Mouse (Mus musculus) spleen, adult 2 months (tissue): ENCODE measurements at regions not wholly inside any gene's neighbourhood (a gene's known extent, or its start where the extent isn't known, plus 50 kb on each side); places are given as distances from the start of the nearest gene placed in this dataset.

ENCODE experiments used
- DNase-seq, 2 experiments: peaks; one replicate each; pipeline versions ENCODE4 v3.0.0 to v3.0.0-alpha.2; 2012 to 2021; ENCODE audit warnings: low spot score in 2 of 2, low read depth in 1 of 2
- H3K27ac ChIP-seq: fragments of 200-500 bp; 2 replicates; pipeline ENCODE4 v1.5.1; 2012; ENCODE audit warnings: low read length, inconsistent platforms; ENCODE audit not compliant: insufficient read depth
- H3K27me3 ChIP-seq: fragments of 200-500 bp; 2 replicates; pipeline ENCODE4 v1.6.1; 2012; ENCODE audit warnings: mild to moderate bottlenecking, moderate library complexity, low read length, inconsistent platforms; ENCODE audit not compliant: control insufficient read depth, insufficient read depth
- H3K36me3 ChIP-seq: fragments of 200-500 bp; 2 replicates; pipeline ENCODE4 v1.6.1; 2012; ENCODE audit warnings: mild to moderate bottlenecking, low read length, inconsistent platforms; ENCODE audit not compliant: control insufficient read depth, insufficient read depth
- H3K4me1 ChIP-seq: fragments of 200-500 bp; 2 replicates; pipeline ENCODE4 v1.6.1; 2011; ENCODE audit warnings: inconsistent platforms; ENCODE audit not compliant: control insufficient read depth, insufficient read depth, insufficient read length
- H3K4me3 ChIP-seq: fragments of 200-500 bp; 2 replicates; pipeline ENCODE4 v1.5.1; 2011; ENCODE audit warnings: mild to moderate bottlenecking, inconsistent platforms; ENCODE audit not compliant: insufficient read depth, insufficient read length; ENCODE audit errors: extremely low read depth
- CTCF ChIP-seq: fragments of 200-500 bp; IDR thresholded peaks from 2 replicates; pipeline ENCODE4 v1.5.1; 2011; ENCODE audit warnings: mild to moderate bottlenecking, inconsistent platforms; ENCODE audit not compliant: insufficient read depth, insufficient read length, insufficient replicate concordance; ENCODE audit errors: extremely low read depth
- POLR2A ChIP-seq: fragments of 200-500 bp; IDR thresholded peaks from 2 replicates; pipeline ENCODE4 v1.6.1; 2011; ENCODE audit warnings: low read depth, low read length, inconsistent platforms
- WGBS: fragments of 180-500 bp; shearing (Covaris S2); methylation state at CpG from one replicate; pipeline ENCODE4 v1.1.7; 2018; 5-methylcytosine and 5-hydroxymethylcytosine counted together

DNA sequence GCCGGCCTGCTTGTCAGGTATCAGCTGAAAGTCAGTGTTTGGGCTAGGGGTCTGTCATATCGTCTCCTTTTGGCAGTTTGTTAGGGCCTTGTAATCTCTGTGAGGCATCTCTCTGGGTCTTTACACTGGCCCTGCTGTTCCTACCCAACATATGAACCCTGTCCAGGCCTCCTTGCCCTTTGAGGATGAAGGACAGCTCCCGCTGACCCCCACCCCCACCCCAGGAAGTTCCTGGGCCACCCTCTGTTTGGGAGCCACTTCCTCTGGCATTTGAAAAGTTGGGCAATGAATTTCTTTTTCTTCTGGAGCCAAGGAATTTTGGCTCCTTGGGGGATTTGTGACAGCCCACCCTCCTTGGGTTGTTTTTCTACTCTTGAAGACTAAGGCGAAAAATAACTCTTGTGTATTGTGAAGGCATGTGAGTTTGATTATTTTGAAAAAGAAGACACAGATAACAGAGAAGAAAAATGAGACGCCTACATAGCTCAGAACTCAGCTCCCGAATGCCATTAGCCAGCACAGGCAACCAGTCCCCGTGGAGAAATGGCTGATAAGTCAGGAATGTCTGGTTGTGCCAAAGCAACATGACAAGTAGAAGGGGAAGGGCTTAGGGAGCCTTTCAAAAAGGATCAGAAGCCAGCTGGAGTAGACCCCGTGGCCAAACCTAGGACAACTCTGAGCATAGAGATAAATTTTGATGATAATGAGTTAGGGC lies 249.5 kb downstream of the Gm49356 start:
- Histone ChIP-seq H3K27me3 (no peaks in the 10 kb centered on the region), H3K27ac (no peak overlapping the region), H3K36me3 (no peaks in the 10 kb centered on the region), H3K4me1 (no peaks in the 10 kb centered on the region), H3K4me3 (no peak overlapping the region)
- DNase-seq: no peak
- WGBS: 85% methylated on average over 8 of the region's 8 CpGs
- TF ChIP-seq CTCF: no peak
- no peak for TF ChIP-seq POLR2A

DNA sequence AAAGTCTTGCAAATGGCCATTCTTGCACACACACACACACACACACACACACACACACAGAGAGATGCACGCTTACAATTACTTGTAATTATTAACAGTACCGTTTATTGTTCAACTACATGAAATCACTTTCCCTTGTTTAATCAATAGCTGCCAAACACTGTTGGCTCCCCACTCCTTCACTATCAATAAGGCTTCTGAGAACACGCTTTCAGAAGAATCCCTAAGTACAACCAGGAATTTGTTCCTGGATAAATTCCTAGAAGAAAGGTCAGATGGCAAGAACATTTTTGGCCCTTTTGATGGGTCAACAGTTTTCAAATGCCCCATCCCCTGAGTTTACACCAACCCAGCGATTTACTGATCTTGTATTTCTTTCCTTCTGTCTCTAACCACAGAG lies 252.5 kb downstream of the Gm49356 start:
- no peak for TF ChIP-seq POLR2A
- no peak for TF ChIP-seq CTCF
- no peak overlapping the region for H3K4me3 ChIP-seq
- 84% methylated on average over 4 of the region's 4 CpGs for WGBS
- no peak overlapping the region for H3K27ac ChIP-seq
- peaks cover 5% of the 10 kb centered on the region; the same call in 1 of the 2 replicates for H3K4me1 ChIP-seq
- no peak for DNase-seq
- H3K27me3 ChIP-seq: no peaks in the 10 kb centered on the region
- H3K36me3 ChIP-seq: no peaks in the 10 kb centered on the region

DNA sequence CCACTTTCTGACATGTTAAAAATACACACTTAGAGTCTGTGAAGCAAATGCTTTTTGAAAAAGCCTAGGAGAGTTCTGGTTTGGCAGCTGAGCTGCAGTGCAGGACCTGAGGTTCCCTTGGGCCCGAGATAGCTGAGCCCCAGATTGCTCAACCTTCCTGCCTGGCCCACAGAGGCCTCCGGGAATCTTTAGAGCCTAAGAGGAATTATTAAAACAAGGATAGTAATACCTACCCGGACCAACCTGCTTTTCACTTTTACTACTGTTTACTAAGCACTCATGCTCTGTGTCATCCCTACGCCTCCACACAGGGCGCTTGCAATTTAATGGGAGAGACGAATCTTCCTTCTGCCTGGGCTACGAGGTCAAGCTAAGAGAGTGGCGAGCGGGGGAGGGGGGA lies 253.4 kb downstream of the Gm49356 start:
- H3K27ac ChIP-seq: no peak overlapping the region
- no peak for TF ChIP-seq CTCF
- TF ChIP-seq POLR2A: no peak
- no peak for DNase-seq

DNA sequence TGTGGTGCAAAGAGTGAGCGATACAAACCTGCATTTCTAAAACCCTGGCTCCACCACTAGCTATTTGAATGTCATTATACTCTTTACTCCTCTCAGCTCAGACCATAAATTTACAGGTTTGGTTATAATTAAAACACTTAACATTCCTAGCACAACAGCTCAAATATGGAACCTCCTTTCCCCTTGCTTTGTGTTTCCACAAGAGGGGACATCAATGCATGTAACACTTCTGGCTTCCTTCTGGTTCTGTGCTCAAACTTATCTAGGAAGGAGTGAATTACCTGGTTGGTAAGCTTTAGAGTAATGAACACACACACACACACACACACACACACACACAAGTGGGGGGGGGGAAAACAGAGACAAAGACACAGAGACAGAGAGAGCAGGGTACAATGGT lies 254.8 kb downstream of the Gm49356 start:
- Histone ChIP-seq H3K4me3 (no peak overlapping the region), H3K36me3 (no peaks in the 10 kb centered on the region), H3K27me3 (no peaks in the 10 kb centered on the region), H3K4me1 (peaks cover 5% of the 10 kb centered on the region; the same call in 1 of the 2 replicates), H3K27ac (no peak overlapping the region)
- TF ChIP-seq CTCF (no peak), POLR2A (no peak)
- no peak for DNase-seq
- WGBS: 94% methylated on average over 1 of the region's 1 CpGs

More for the DNA sequence above, 253.4 kb downstream of the Gm49356 start:
- Histone ChIP-seq H3K4me3 (no peak overlapping the region), H3K4me1 (peaks cover 5% of the 10 kb centered on the region; the same call in 1 of the 2 replicates), H3K27me3 (no peaks in the 10 kb centered on the region), H3K36me3 (no peaks in the 10 kb centered on the region)
- 86% methylated on average over 9 of the region's 9 CpGs for WGBS

DNA sequence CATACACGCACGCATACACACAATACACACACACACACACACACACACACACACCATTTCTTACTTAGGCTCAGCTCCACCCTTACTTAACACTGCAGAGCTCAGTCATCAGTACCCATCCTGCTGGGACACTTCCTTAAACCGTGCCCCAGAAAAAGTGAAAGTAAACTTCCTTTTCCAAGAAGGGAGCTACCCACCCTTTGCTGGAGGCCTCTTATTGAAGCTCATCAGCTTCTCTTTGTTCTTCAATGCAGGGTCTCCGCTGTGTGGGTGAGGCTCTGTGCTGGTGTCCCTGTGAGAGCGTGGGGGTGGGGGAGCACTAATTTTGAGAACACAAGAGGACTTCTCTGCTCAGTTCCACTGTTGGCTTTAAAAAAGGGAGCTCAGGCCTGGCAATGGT lies 256.6 kb downstream of the Gm49356 start:
- no peaks in the 10 kb centered on the region for H3K27me3 ChIP-seq
- TF ChIP-seq CTCF (no peak), POLR2A (no peak)
- peaks cover 5% of the 10 kb centered on the region; the same call in 1 of the 2 replicates for H3K4me1 ChIP-seq
- 0 out of 2 replicates have a peak overlapping the region, but pooled peaks have one; percentile 13 for H3K4me3 ChIP-seq
- peak in 1 of 2 experiments; percentile 7 for DNase-seq
- H3K27ac ChIP-seq: no peak overlapping the region
- H3K36me3 ChIP-seq: no peaks in the 10 kb centered on the region
- 27% methylated on average over 5 of the region's 5 CpGs for WGBS

DNA sequence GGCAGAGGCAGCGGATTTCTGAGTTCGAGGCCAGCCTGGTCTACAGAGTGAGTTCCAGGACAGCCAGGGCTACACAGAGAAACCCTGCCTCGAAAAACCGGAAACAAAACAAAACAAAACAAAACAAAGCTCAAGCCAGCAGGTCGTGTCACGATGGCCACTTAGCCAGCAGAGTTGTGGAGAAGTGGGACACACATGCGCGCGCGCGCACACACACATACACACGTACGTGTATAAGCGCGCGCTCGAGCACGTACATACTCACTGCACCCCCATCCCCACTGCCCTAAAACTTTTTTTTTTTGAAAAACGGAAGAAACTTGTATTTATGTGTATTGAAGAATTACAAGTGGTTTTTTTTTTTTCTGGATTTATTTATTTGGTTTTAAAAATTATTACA lies 257.0 kb downstream of the Gm49356 start:
- DNase-seq: no peak
- Histone ChIP-seq H3K36me3 (no peaks in the 10 kb centered on the region), H3K27ac (no peak overlapping the region), H3K27me3 (no peaks in the 10 kb centered on the region), H3K4me3 (no peak overlapping the region), H3K4me1 (peaks cover 5% of the 10 kb centered on the region; the same call in 1 of the 2 replicates)
- 89% methylated on average over 19 of the region's 19 CpGs for WGBS
- TF ChIP-seq POLR2A: no peak
- TF ChIP-seq CTCF: no peak

DNA sequence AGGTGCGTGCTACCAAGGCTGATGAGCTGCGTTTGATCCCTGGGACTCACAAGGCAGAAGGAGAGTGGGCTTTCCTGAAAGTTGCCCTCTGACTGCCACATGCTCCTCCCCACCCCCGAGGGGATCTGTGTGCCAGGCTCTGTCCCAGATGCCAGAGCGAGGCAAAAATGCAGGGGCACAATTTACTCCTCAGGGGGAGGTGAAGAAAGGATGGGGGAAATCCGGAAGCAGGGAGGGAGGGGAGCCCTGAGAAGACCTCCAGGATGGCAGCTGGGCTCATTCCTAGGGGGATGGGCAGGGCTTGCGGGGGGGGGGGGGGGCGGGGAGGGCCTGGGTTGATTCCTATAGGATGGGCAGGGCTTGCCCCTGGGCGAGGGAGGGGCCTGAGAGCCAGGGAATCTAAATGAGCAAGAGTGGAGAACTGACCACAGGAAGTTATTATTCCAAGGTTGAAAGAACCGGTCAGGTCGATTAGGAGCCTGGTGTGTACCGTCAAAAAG lies 257.5 kb downstream of the Gm49356 start:
- 78% methylated on average over 10 of the region's 11 CpGs for WGBS
- no peaks in the 10 kb centered on the region for H3K27me3 ChIP-seq
- H3K4me1 ChIP-seq: peaks cover 5% of the 10 kb centered on the region; the same call in 1 of the 2 replicates
- no peak overlapping the region for H3K27ac ChIP-seq
- H3K36me3 ChIP-seq: no peaks in the 10 kb centered on the region
- no peak overlapping the region for H3K4me3 ChIP-seq
- DNase-seq: no peak
- TF ChIP-seq CTCF (no peak), POLR2A (no peak)
